27 mouse cellular contexts compared by ENCODE assay signal in the genomic region with DNA sequence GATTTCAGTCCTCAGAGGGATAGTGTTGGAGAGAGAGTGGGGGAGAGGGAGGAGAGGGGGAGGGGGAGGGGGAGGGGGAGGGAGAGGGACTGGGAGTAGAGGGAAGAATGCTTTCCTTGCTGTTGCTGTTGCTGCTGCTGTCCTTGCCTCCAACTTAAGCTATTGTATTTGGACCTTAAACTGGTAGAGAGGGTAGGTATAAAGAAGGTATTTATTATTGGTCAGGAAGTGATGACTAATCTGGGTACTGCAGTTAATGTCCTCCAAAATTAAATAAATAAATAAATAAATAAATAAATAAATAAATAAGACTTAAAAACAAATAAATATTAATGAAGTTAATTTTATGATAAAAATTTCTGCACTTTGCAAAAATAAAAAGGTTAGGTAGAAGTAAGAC.
"Had no signal": no experiment of that assay in that cellular context is flagged by ENCODE, and none has a peak within 500 bp of the region (broad histone marks: within the 10 kb centered on the region; RNA-seq: fewer than 3 reads in every experiment).

No protein-coding gene starts in this region.

- H3K27ac ChIP-seq: embryonic facial prominence, embryonic 10.5 days; embryonic facial prominence, embryonic 12.5 days; embryonic facial prominence, embryonic 13.5 days; embryonic facial prominence, embryonic 15.5 days; forebrain, embryonic 10.5 days; forebrain, embryonic 13.5 days; gastrocnemius, adult 2 months; heart, adult 2 months had no signal

- H3K4me1 ChIP-seq: embryonic facial prominence, embryonic 10.5 days; embryonic facial prominence, embryonic 12.5 days; embryonic facial prominence, embryonic 13.5 days; embryonic facial prominence, embryonic 15.5 days; forebrain, embryonic 10.5 days; forebrain, embryonic 13.5 days had no signal

- H3K4me3 ChIP-seq: embryonic facial prominence, embryonic 10.5 days; embryonic facial prominence, embryonic 12.5 days; embryonic facial prominence, embryonic 13.5 days; embryonic facial prominence, embryonic 15.5 days; erythroblast, embryonic 14.5 days; forebrain, embryonic 10.5 days; forebrain, embryonic 13.5 days; gastrocnemius, adult 2 months; heart, adult 2 months had no signal

- ATAC-seq: forebrain, embryonic 13.5 days; forebrain, embryonic 14.5 days; forebrain, embryonic 16.5 days; forebrain, postnatal 0 days had no signal

- H3K4me2 ChIP-seq: embryonic facial prominence, embryonic 12.5 days; embryonic facial prominence, embryonic 13.5 days; embryonic facial prominence, embryonic 15.5 days; forebrain, embryonic 13.5 days had no signal

- DNase-seq: cerebellum, adult 2 months; cerebellum, adult 8-10 months; cerebellum, adult 9-10 months; cerebellum, adult 9-11 months; cerebellum, postnatal 10 days; cerebellum, postnatal 14 days; cerebellum, postnatal 25 days; cerebellum, postnatal 36 days; embryo, embryonic 11 days; forebrain, postnatal 0 days; gastrocnemius, adult 2 months; gastrocnemius, postnatal 10 days; gastrocnemius, postnatal 14 days; gastrocnemius, postnatal 25 days; gastrocnemius, postnatal 36 days; heart, adult 11 months; heart, adult 18-20 months; heart, adult 2 months had no signal

- H3K9me3 ChIP-seq: embryonic facial prominence, embryonic 10.5 days; embryonic facial prominence, embryonic 12.5 days; embryonic facial prominence, embryonic 13.5 days; embryonic facial prominence, embryonic 15.5 days; forebrain, embryonic 10.5 days; forebrain, embryonic 13.5 days had no signal

- H3K36me3 ChIP-seq: embryonic facial prominence, embryonic 10.5 days; embryonic facial prominence, embryonic 12.5 days; embryonic facial prominence, embryonic 13.5 days; embryonic facial prominence, embryonic 15.5 days; forebrain, embryonic 10.5 days had no signal

- H3K27me3 ChIP-seq: embryonic facial prominence, embryonic 12.5 days; embryonic facial prominence, embryonic 13.5 days; embryonic facial prominence, embryonic 15.5 days; forebrain, embryonic 13.5 days had no signal

- H3K9ac ChIP-seq: embryonic facial prominence, embryonic 12.5 days; embryonic facial prominence, embryonic 13.5 days; embryonic facial prominence, embryonic 15.5 days; forebrain, embryonic 13.5 days; forebrain, postnatal 0 days had no signal
